Comparison of ENCODE assay signal across 13 mouse cellular contexts in genomic region chr1:182311376-182311775, GRCm38 (mm10). TPM values are rescaled to one million over a fixed set of nuclear protein-coding genes. Genes with fewer than 3 reads are reported as not detected.
A peak's percentile ranks its signal among the peaks of the same experiment; 100 is the strongest.
DNase-seq lines count a peak whose midpoint lies in the region; ATAC-seq and TF ChIP-seq lines count a peak whose summit lies in the region.
"Had no signal": no experiment of that assay in that cellular context is flagged by ENCODE, and none has a peak within 500 bp of the region (broad histone marks: within the 10 kb centered on the region; RNA-seq: fewer than 3 reads in every experiment).

No protein-coding gene starts in this region.

- WGBS in forebrain, postnatal 0 days: 96% methylated on average over 5 of the region's 5 CpGs
- WGBS in forebrain, embryonic 10.5 days: 94% methylated on average over 5 of the region's 5 CpGs
- 98% methylated on average over 5 of the region's 5 CpGs for WGBS in liver, adult 2 months
- 84% methylated on average over 5 of the region's 5 CpGs for WGBS in liver, embryonic 12.5 days (ENCODE audit: insufficient replicate concordance)

- peak; percentile 40 for TF ChIP-seq CTCF in forebrain, postnatal 0 days (IDR thresholded peaks at IDR 0.05; ENCODE audit: low read depth)
- peak; percentile 32; the same call in 1 of the 2 replicates for TF ChIP-seq CTCF in liver, adult 2 months (IDR thresholded peaks at IDR 0.05; ENCODE audit: low read depth, low read length)
- TF ChIP-seq CTCF in cortical plate, adult 2 months (IDR thresholded peaks at IDR 0.05; ENCODE audit: extremely low read depth, insufficient read depth, low read length): peak; percentile 19; the same call in 1 of the 2 replicates

- no peak for ATAC-seq in forebrain, postnatal 0 days
- no peak for ATAC-seq in liver, embryonic 12.5 days
- ATAC-seq: intestine, embryonic 16.5 days had no signal

- no peak for DNase-seq in forebrain, postnatal 0 days
- no peak for DNase-seq in forebrain, embryonic 10.5 days (ENCODE audit: extremely low spot score, low spot score)
- DNase-seq in liver, adult 2 months (ENCODE audit: extremely low read depth, low read depth, low spot score): no peak
- peak; percentile 21 to 25 for DNase-seq in B cell, adult 2 months
- no peak for DNase-seq in layer of hippocampus, postnatal 25 days (ENCODE audit: extremely low spot score in 1 of 2, low spot score in 1 of 2)
- DNase-seq in adrenal gland, postnatal 14 days: no peak
- DNase-seq: cerebellum, adult 8-10 months; lung, postnatal 14 days had no signal

- no peak for TF ChIP-seq POLR2A in liver, adult 2 months (IDR thresholded peaks at IDR 0.05; ENCODE audit: extremely low read depth, insufficient read depth, low read length)
- TF ChIP-seq POLR2A in cortical plate, adult 2 months (IDR thresholded peaks at IDR 0.05; ENCODE audit: extremely low read depth, insufficient read depth, low read length): no peak

- no peaks in the 10 kb centered on the region for H3K79me2 ChIP-seq in liver, adult 2 months (ENCODE audit: control insufficient read depth, insufficient read depth, low read length)

- H3K9me3 ChIP-seq in forebrain, postnatal 0 days (ENCODE audit: low read length): no peaks in the 10 kb centered on the region
- H3K9me3 ChIP-seq in forebrain, embryonic 10.5 days: peaks cover 11% of the 10 kb centered on the region
- H3K9me3 ChIP-seq in liver, embryonic 12.5 days (replicated peaks): peaks cover 6% of the 10 kb centered on the region; the same call in 1 of the 2 replicates
- H3K9me3 ChIP-seq: embryonic facial prominence, embryonic 15.5 days; heart, embryonic 15.5 days had no signal

- no peaks in the 10 kb centered on the region for H3K27me3 ChIP-seq in forebrain, postnatal 0 days (ENCODE audit: insufficient read depth, low read length)
- H3K27me3 ChIP-seq in forebrain, embryonic 10.5 days (ENCODE audit: poor library complexity, severe bottlenecking): no peaks in the 10 kb centered on the region
- no peaks in the 10 kb centered on the region for H3K27me3 ChIP-seq in liver, adult 2 months (ENCODE audit: control insufficient read depth, insufficient read depth, low read length)
- no peaks in the 10 kb centered on the region for H3K27me3 ChIP-seq in liver, embryonic 12.5 days (replicated peaks)
- H3K27me3 ChIP-seq: embryonic facial prominence, embryonic 15.5 days; heart, embryonic 15.5 days had no signal

- H3K4me2 ChIP-seq in forebrain, postnatal 0 days (ENCODE audit: low read depth): no peak overlapping the region
- no peak overlapping the region for H3K4me2 ChIP-seq in liver, embryonic 12.5 days
- H3K4me2 ChIP-seq: embryonic facial prominence, embryonic 15.5 days; heart, embryonic 15.5 days had no signal

- H3K27ac ChIP-seq in forebrain, postnatal 0 days (ENCODE audit: low read depth, low read length): no peak overlapping the region
- H3K27ac ChIP-seq in forebrain, embryonic 10.5 days: no peak overlapping the region
- no peak overlapping the region for H3K27ac ChIP-seq in liver, adult 2 months (replicated peaks; ENCODE audit: insufficient read depth, low read depth, low read length)
- H3K27ac ChIP-seq in liver, embryonic 12.5 days: no peak overlapping the region
- H3K27ac ChIP-seq in cortical plate, adult 2 months (ENCODE audit: insufficient read depth, low read length): no peak overlapping the region
- H3K27ac ChIP-seq: embryonic facial prominence, embryonic 15.5 days; heart, embryonic 15.5 days had no signal

- peaks cover 24% of the 10 kb centered on the region for H3K36me3 ChIP-seq in forebrain, postnatal 0 days (ENCODE audit: insufficient read depth)
- peaks cover 60% of the 10 kb centered on the region for H3K36me3 ChIP-seq in forebrain, embryonic 10.5 days (replicated peaks)
- peaks cover 19% of the 10 kb centered on the region for H3K36me3 ChIP-seq in liver, adult 2 months (ENCODE audit: control insufficient read depth, insufficient read depth, low read length)
- H3K36me3 ChIP-seq in liver, embryonic 12.5 days: peaks cover 44% of the 10 kb centered on the region

- H3K4me3 ChIP-seq in forebrain, postnatal 0 days (ENCODE audit: low read depth, low read length): no peak overlapping the region
- no peak overlapping the region for H3K4me3 ChIP-seq in forebrain, embryonic 10.5 days
- H3K4me3 ChIP-seq in liver, adult 2 months (ENCODE audit: insufficient read depth, low read depth, low read length): no peak overlapping the region
- no peak overlapping the region for H3K4me3 ChIP-seq in liver, embryonic 12.5 days
- H3K4me3 ChIP-seq in cortical plate, adult 2 months (ENCODE audit: insufficient read depth, low read length): no peak overlapping the region
- H3K4me3 ChIP-seq: embryonic facial prominence, embryonic 15.5 days; heart, embryonic 15.5 days had no signal

- no peak overlapping the region for H3K9ac ChIP-seq in forebrain, postnatal 0 days
- no peak overlapping the region for H3K9ac ChIP-seq in liver, adult 2 months (ENCODE audit: low read depth, low read length)
- no peak overlapping the region for H3K9ac ChIP-seq in liver, embryonic 12.5 days
- H3K9ac ChIP-seq: embryonic facial prominence, embryonic 15.5 days; heart, embryonic 15.5 days had no signal

- no peaks in the 10 kb centered on the region for H3K4me1 ChIP-seq in forebrain, postnatal 0 days (ENCODE audit: insufficient read depth)
- no peaks in the 10 kb centered on the region for H3K4me1 ChIP-seq in forebrain, embryonic 10.5 days
- H3K4me1 ChIP-seq in liver, adult 2 months (ENCODE audit: control insufficient read depth, insufficient read depth, low read length): no peaks in the 10 kb centered on the region
- H3K4me1 ChIP-seq in liver, embryonic 12.5 days: no peaks in the 10 kb centered on the region
- no peaks in the 10 kb centered on the region for H3K4me1 ChIP-seq in cortical plate, adult 2 months (ENCODE audit: control insufficient read depth, insufficient read depth, low read length)
- H3K4me1 ChIP-seq: embryonic facial prominence, embryonic 15.5 days; heart, embryonic 15.5 days had no signal

RNA-seq across cellular contexts. Expression of gene Degs1, which starts 28.8 kb away (rescaled TPM):
- total RNA-seq in forebrain, postnatal 0 days (2014; rRNA removed): 55.5 and 62.5 TPM in 2 replicates
- 76.1 and 87.2 TPM in 2 replicates for polyA plus RNA-seq in forebrain, postnatal 0 days (2015; fragmentation: Nextera tagmentation; extraction: Ambion mirVana)
- polyA plus RNA-seq in forebrain, embryonic 10.5 days (2016; fragmentation: Nextera tagmentation; extraction: Ambion mirVana): 64.3 and 69.1 TPM in 2 replicates
- 57.4 and 86.8 TPM in 2 replicates for total RNA-seq in liver, adult 2 months (2014; rRNA removed)
- 49.3 and 50.3 TPM in 2 replicates for polyA plus RNA-seq in liver, adult 2 months (2012; rRNA removed)
- 105 and 110 TPM in 2 replicates for polyA plus RNA-seq in liver, embryonic 12.5 days (2016; fragmentation: Nextera tagmentation; extraction: Ambion mirVana)
- 77.2 and 88.7 TPM in 2 replicates for polyA plus RNA-seq in cortical plate, adult 2 months (2012; rRNA removed)
- total RNA-seq in layer of hippocampus, postnatal 25 days (2021): 10 to 100 TPM; 77.6 to 90.6 TPM
- 78.1 and 86.7 TPM in 2 replicates for total RNA-seq in adrenal gland, postnatal 14 days (2021)

RNA-seq across cellular contexts. Expression of gene Fbxo28, which starts 30.1 kb away (rescaled TPM):
- 31.9 and 33.9 TPM in 2 replicates for total RNA-seq in forebrain, postnatal 0 days (2014; rRNA removed)
- polyA plus RNA-seq in forebrain, postnatal 0 days (2015; fragmentation: Nextera tagmentation; extraction: Ambion mirVana): 13.8 and 17.4 TPM in 2 replicates
- polyA plus RNA-seq in forebrain, embryonic 10.5 days (2016; fragmentation: Nextera tagmentation; extraction: Ambion mirVana): 17.6 and 20.3 TPM in 2 replicates
- 5.0 and 5.9 TPM in 2 replicates for total RNA-seq in liver, adult 2 months (2014; rRNA removed)
- 4.7 TPM in 2 replicates for polyA plus RNA-seq in liver, adult 2 months (2012; rRNA removed)
- polyA plus RNA-seq in liver, embryonic 12.5 days (2016; fragmentation: Nextera tagmentation; extraction: Ambion mirVana): 11.5 and 12.7 TPM in 2 replicates
- 25.9 and 27.4 TPM in 2 replicates for polyA plus RNA-seq in cortical plate, adult 2 months (2012; rRNA removed)
- total RNA-seq in layer of hippocampus, postnatal 25 days (2021): 10 to 100 TPM; 42.5 to 50.4 TPM
- 33.2 and 35.1 TPM in 2 replicates for total RNA-seq in adrenal gland, postnatal 14 days (2021)

Comparison
In these comparisons a context has a peak if more than half of its experiments do, and no peak if none do; other contexts are left out.
1. DNase-seq: peak in B cell, adult 2 months (2 of 2); none in forebrain, postnatal 0 days (single experiment), forebrain, embryonic 10.5 days (single experiment), liver, adult 2 months (single experiment), layer of hippocampus, postnatal 25 days (0 of 2) and adrenal gland, postnatal 14 days (single experiment).
2. Peak in every context shown above with its lines, with median percentiles within 50 percentile points of each other: CTCF ChIP-seq.